Mouse (Mus musculus): Measurements from ENCODE around the gene Slc25a45.

Gene Slc25a45

GRCm38 (mm10) chr19:5863776-5864175 is 13.8 kb upstream of the Slc25a45 start:
- Histone ChIP-seq H3K9me3 (ENCODE audit: low read length) (peaks cover 3% of the 10 kb centered on the region; the same call in 1 of the 2 replicates), H3K4me3 (replicated peaks; ENCODE audit: low read length) (no peak overlapping the region), H3K27me3 (ENCODE audit: insufficient read depth, low read length) (no peaks in the 10 kb centered on the region), H3K36me3 (ENCODE audit: insufficient read depth, low read length) (peaks cover 100% of the 10 kb centered on the region), H3K4me1 (replicated peaks; ENCODE audit: low read depth, low read length) (peaks cover 12% of the 10 kb centered on the region)
- TF ChIP-seq NANOG (IDR thresholded peaks at IDR 0.05; ENCODE audit: borderline replicate concordance, low read length) (no peak), CTCF (conservative IDR thresholded peaks at IDR 0.05; ENCODE audit: low read length) (no peak), POU5F1 (IDR thresholded peaks at IDR 0.05; ENCODE audit: borderline replicate concordance, low read length) (no peak)

GRCm38 (mm10) chr19:5864710-5865398 is 12.8 kb upstream of the Slc25a45 start:
- Histone ChIP-seq H3K9me3 (ENCODE audit: low read length) (peaks cover 3% of the 10 kb centered on the region; the same call in 1 of the 2 replicates), H3K4me1 (replicated peaks; ENCODE audit: low read depth, low read length) (peaks cover 12% of the 10 kb centered on the region), H3K27me3 (ENCODE audit: insufficient read depth, low read length) (no peaks in the 10 kb centered on the region), H3K36me3 (ENCODE audit: insufficient read depth, low read length) (peaks cover 100% of the 10 kb centered on the region), H3K4me3 (replicated peaks; ENCODE audit: low read length) (no peak overlapping the region)
- TF ChIP-seq NANOG (IDR thresholded peaks at IDR 0.05; ENCODE audit: borderline replicate concordance, low read length) (no peak), CTCF (conservative IDR thresholded peaks at IDR 0.05; ENCODE audit: low read length) (no peak), POU5F1 (IDR thresholded peaks at IDR 0.05; ENCODE audit: borderline replicate concordance, low read length) (no peak)

- TF ChIP-seq CTCF (conservative IDR thresholded peaks at IDR 0.05; ENCODE audit: low read length) (no peak), POU5F1 (IDR thresholded peaks at IDR 0.05; ENCODE audit: borderline replicate concordance, low read length) (no peak), NANOG (IDR thresholded peaks at IDR 0.05; ENCODE audit: borderline replicate concordance, low read length) (no peak)
- Histone ChIP-seq H3K36me3 (ENCODE audit: insufficient read depth, low read length) (peaks cover 93% of the 10 kb centered on the region), H3K4me3 (replicated peaks; ENCODE audit: low read length) (no peak overlapping the region), H3K9me3 (ENCODE audit: low read length) (no peaks in the 10 kb centered on the region), H3K27me3 (ENCODE audit: insufficient read depth, low read length) (no peaks in the 10 kb centered on the region), H3K4me1 (replicated peaks; ENCODE audit: low read depth, low read length) (peaks cover 40% of the 10 kb centered on the region)
Measured at GRCm38 (mm10) chr19:5868096-5868495, 9.5 kb upstream of the Slc25a45 start.

- peaks cover 55% of the 10 kb centered on the region for H3K4me1 ChIP-seq (replicated peaks; ENCODE audit: low read depth, low read length)
- no peaks in the 10 kb centered on the region for H3K9me3 ChIP-seq (ENCODE audit: low read length)
- H3K27me3 ChIP-seq (ENCODE audit: insufficient read depth, low read length) = no peaks in the 10 kb centered on the region
- no peak for TF ChIP-seq CTCF (conservative IDR thresholded peaks at IDR 0.05; ENCODE audit: low read length)
- no peak for TF ChIP-seq POU5F1 (IDR thresholded peaks at IDR 0.05; ENCODE audit: borderline replicate concordance, low read length)
- TF ChIP-seq NANOG (IDR thresholded peaks at IDR 0.05; ENCODE audit: borderline replicate concordance, low read length) = no peak
- peaks cover 70% of the 10 kb centered on the region for H3K36me3 ChIP-seq (ENCODE audit: insufficient read depth, low read length)
- H3K4me3 ChIP-seq (replicated peaks; ENCODE audit: low read length) = peak overlapping the region; percentile 20; the same call in 1 of the 2 replicates
Measured at GRCm38 (mm10) chr19:5871273-5871672, 6.3 kb upstream of the Slc25a45 start.

GRCm38 (mm10) chr19:5871683-5872082 is 5.9 kb upstream of the Slc25a45 start:
- Histone ChIP-seq H3K4me3 (replicated peaks; ENCODE audit: low read length) (peak overlapping the region; percentile 20; the same call in 1 of the 2 replicates), H3K4me1 (replicated peaks; ENCODE audit: low read depth, low read length) (peaks cover 54% of the 10 kb centered on the region), H3K27me3 (ENCODE audit: insufficient read depth, low read length) (no peaks in the 10 kb centered on the region), H3K9me3 (ENCODE audit: low read length) (no peaks in the 10 kb centered on the region), H3K36me3 (ENCODE audit: insufficient read depth, low read length) (peaks cover 66% of the 10 kb centered on the region)
- TF ChIP-seq CTCF (conservative IDR thresholded peaks at IDR 0.05; ENCODE audit: low read length) (no peak), NANOG (IDR thresholded peaks at IDR 0.05; ENCODE audit: borderline replicate concordance, low read length) (no peak), POU5F1 (IDR thresholded peaks at IDR 0.05; ENCODE audit: borderline replicate concordance, low read length) (no peak)

- Histone ChIP-seq H3K4me3 (replicated peaks; ENCODE audit: low read length) (peak overlapping the region; percentile 29), H3K36me3 (ENCODE audit: insufficient read depth, low read length) (peaks cover 57% of the 10 kb centered on the region), H3K9me3 (ENCODE audit: low read length) (no peaks in the 10 kb centered on the region), H3K4me1 (replicated peaks; ENCODE audit: low read depth, low read length) (peaks cover 60% of the 10 kb centered on the region), H3K27me3 (ENCODE audit: insufficient read depth, low read length) (no peaks in the 10 kb centered on the region)
- TF ChIP-seq POU5F1 (IDR thresholded peaks at IDR 0.05; ENCODE audit: borderline replicate concordance, low read length) (no peak), CTCF (conservative IDR thresholded peaks at IDR 0.05; ENCODE audit: low read length) (no peak), NANOG (IDR thresholded peaks at IDR 0.05; ENCODE audit: borderline replicate concordance, low read length) (no peak)
Measured at GRCm38 (mm10) chr19:5872528-5872927, 5.1 kb upstream of the Slc25a45 start.

- H3K9me3 ChIP-seq (ENCODE audit: low read length) = no peaks in the 10 kb centered on the region
- H3K27me3 ChIP-seq (ENCODE audit: insufficient read depth, low read length) = no peaks in the 10 kb centered on the region
- H3K4me1 ChIP-seq (replicated peaks; ENCODE audit: low read depth, low read length) = peaks cover 65% of the 10 kb centered on the region
- peak overlapping the region; percentile 29 for H3K4me3 ChIP-seq (replicated peaks; ENCODE audit: low read length)
- H3K36me3 ChIP-seq (ENCODE audit: insufficient read depth, low read length) = peaks cover 52% of the 10 kb centered on the region
- no peak for TF ChIP-seq CTCF (conservative IDR thresholded peaks at IDR 0.05; ENCODE audit: low read length)
- TF ChIP-seq POU5F1 (IDR thresholded peaks at IDR 0.05; ENCODE audit: borderline replicate concordance, low read length) = no peak
- TF ChIP-seq NANOG (IDR thresholded peaks at IDR 0.05; ENCODE audit: borderline replicate concordance, low read length) = no peak
Measured at GRCm38 (mm10) chr19:5872931-5873556, 4.6 kb upstream of the Slc25a45 start.

GRCm38 (mm10) chr19:5874391-5874968 is 3.1 kb upstream of the Slc25a45 start:
- peaks cover 38% of the 10 kb centered on the region for H3K36me3 ChIP-seq (ENCODE audit: insufficient read depth, low read length)
- no peaks in the 10 kb centered on the region for H3K27me3 ChIP-seq (ENCODE audit: insufficient read depth, low read length)
- peaks cover 75% of the 10 kb centered on the region for H3K4me1 ChIP-seq (replicated peaks; ENCODE audit: low read depth, low read length)
- peak overlapping the region; percentile 93 for H3K4me3 ChIP-seq (replicated peaks; ENCODE audit: low read length)
- no peaks in the 10 kb centered on the region for H3K9me3 ChIP-seq (ENCODE audit: low read length)
- TF ChIP-seq CTCF (conservative IDR thresholded peaks at IDR 0.05; ENCODE audit: low read length) (no peak), POU5F1 (IDR thresholded peaks at IDR 0.05; ENCODE audit: borderline replicate concordance, low read length) (no peak), NANOG (IDR thresholded peaks at IDR 0.05; ENCODE audit: borderline replicate concordance, low read length) (no peak)
